Mouse (Mus musculus): ENCODE results near the gene Rab11a. TPM values are rescaled to one million over a fixed set of nuclear protein-coding genes. Genes with fewer than 3 reads are reported as not detected.

The Rab11a gene
- polyA plus RNA-seq, 1 experiment from 2014 or later = 408 TPM

DNA sequence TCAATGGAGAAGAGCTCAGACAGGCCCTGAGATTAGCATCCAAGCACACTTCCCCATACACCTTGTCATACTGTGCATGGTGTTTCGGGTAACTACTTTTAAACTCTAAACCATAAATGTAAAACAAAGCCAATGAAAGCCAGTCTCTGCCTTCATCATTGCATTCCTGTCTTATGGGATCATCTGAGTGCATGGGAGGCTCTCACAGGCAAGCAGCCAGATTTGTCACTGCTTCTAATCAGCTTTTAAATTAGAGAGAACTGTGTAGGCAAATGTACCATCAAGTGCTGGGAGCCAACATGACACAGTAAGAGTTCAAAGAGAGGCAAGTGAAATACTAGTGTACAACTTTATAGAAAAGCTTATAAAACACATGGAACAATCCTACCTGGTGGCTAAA lies 35.9 kb downstream of the Rab11a start:
- H3K9me3 ChIP-seq (ENCODE audit: control insufficient read depth, low read length) = no peaks in the 10 kb centered on the region
- peaks cover 14 to 32% of the 10 kb centered on the region in 2 experiments for H3K4me1 ChIP-seq (ENCODE audit: control insufficient read depth in 2 of 2, insufficient read depth in 2 of 2, low read length in 2 of 2)
- H3K9ac ChIP-seq (ENCODE audit: low read length) = no peak overlapping the region
- no peak overlapping the region for H3K4me3 ChIP-seq (ENCODE audit: control insufficient read depth in 1 of 2, insufficient read depth in 1 of 2, low read depth in 1 of 2, low read length in 2 of 2)
- H3K4me2 ChIP-seq (ENCODE audit: low read length) = no peak overlapping the region
- WGBS = 24% methylated on average over 1 of the region's 1 CpGs
- no peak for ATAC-seq (ENCODE audit: insufficient number of reproducible peaks, insufficient read depth, low FRiP score, low read depth)
- H3K27me3 ChIP-seq (ENCODE audit: control insufficient read depth, insufficient read depth, low read length) = no peaks in the 10 kb centered on the region
- peak overlapping the region; percentile 21 to 59; a peak in 3 of 4 replicates for H3K27ac ChIP-seq (replicated peaks in 1 of 2; ENCODE audit: control insufficient read depth in 1 of 2, insufficient read depth in 1 of 2, low read depth in 2 of 2, low read length in 2 of 2)
- H3K36me3 ChIP-seq (ENCODE audit: control insufficient read depth, insufficient read depth, low read length) = peaks cover 33% of the 10 kb centered on the region

DNA sequence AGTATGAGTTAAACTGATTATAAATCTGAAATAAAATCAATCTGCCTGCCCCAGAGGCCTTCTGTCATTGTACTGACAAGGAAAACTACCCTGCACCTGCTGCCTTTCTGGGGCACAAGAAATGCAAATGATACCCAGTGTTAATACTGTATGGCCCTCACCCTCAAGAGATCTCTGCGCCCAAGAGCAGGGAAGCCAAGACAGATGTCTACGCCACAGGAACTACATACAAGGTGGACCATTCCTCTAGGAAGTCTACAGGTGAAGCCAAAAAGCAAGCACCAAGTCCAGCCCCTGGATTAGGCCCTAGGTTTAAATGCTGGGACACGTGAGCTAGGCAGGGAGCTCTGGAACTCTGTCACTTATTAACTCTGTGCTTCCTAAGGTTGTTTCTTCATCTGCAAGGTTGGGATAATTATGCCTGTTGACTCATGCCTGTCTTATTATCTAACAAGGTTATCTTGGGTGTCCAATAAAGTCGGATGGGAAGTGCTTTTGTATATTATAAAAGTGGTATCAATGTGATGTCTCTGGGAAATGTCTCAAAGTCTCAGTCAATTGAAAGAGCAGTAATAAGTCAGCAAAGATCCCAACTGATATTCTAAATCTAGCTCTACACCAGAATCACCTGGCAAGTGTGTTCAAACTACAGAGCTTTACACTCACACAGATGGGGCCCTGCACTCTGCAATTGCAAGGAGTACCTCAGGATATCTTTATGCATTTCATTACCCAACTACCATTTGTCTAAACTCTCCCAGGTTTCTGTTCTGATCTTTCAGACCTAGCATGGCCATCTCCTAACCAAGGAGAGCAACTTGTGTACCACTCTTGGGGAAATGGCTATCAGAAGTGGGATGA lies 36.9 kb downstream of the Rab11a start:
- Histone ChIP-seq H3K9me3 (ENCODE audit: control insufficient read depth, low read length) (no peaks in the 10 kb centered on the region), H3K4me2 (ENCODE audit: low read length) (no peak overlapping the region), H3K4me1 (ENCODE audit: control insufficient read depth in 2 of 2, insufficient read depth in 2 of 2, low read length in 2 of 2) (peaks cover 14 to 32% of the 10 kb centered on the region in 2 experiments), H3K27me3 (ENCODE audit: control insufficient read depth, insufficient read depth, low read length) (no peaks in the 10 kb centered on the region), H3K27ac (replicated peaks in 1 of 2; ENCODE audit: control insufficient read depth in 1 of 2, insufficient read depth in 1 of 2, low read depth in 2 of 2, low read length in 2 of 2) (peak overlapping the region in 1 of 2 experiments; percentile 59; a peak in 1 of 4 replicates), H3K9ac (ENCODE audit: low read length) (no peak overlapping the region), H3K36me3 (ENCODE audit: control insufficient read depth, insufficient read depth, low read length) (peaks cover 24% of the 10 kb centered on the region), H3K4me3 (ENCODE audit: control insufficient read depth in 1 of 2, insufficient read depth in 1 of 2, low read depth in 1 of 2, low read length in 2 of 2) (no peak overlapping the region)
- WGBS = 85% methylated on average over 4 of the region's 4 CpGs
- ATAC-seq (ENCODE audit: insufficient number of reproducible peaks, insufficient read depth, low FRiP score, low read depth) = no peak

DNA sequence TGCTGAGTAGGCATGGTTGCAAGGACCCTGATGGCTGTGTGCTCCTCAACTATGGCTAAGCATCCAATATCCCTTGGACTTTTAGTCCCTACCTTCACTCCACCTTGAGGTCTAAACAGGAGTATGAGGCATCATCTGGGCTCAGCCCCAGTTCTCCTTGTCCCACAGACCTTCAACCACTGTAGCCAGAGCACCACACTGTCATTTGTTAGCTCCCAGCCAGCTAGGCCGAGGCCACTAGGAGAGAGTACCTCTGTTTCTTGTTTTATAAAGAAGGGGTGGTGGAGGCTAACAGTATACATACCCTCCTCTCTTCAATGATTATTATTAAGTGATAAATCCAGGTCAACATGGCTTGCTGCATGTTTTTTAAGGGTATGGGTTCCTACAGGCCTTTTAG lies 39.0 kb downstream of the Rab11a start:
- Histone ChIP-seq H3K9me3 (ENCODE audit: control insufficient read depth, low read length) (no peaks in the 10 kb centered on the region), H3K9ac (ENCODE audit: low read length) (no peak overlapping the region), H3K4me3 (ENCODE audit: control insufficient read depth in 1 of 2, insufficient read depth in 1 of 2, low read depth in 1 of 2, low read length in 2 of 2) (no peak overlapping the region), H3K27me3 (ENCODE audit: control insufficient read depth, insufficient read depth, low read length) (no peaks in the 10 kb centered on the region), H3K4me2 (ENCODE audit: low read length) (no peak overlapping the region), H3K36me3 (ENCODE audit: control insufficient read depth, insufficient read depth, low read length) (peaks cover 22% of the 10 kb centered on the region), H3K27ac (replicated peaks in 1 of 2; ENCODE audit: control insufficient read depth in 1 of 2, insufficient read depth in 1 of 2, low read depth in 2 of 2, low read length in 2 of 2) (no peak overlapping the region), H3K4me1 (ENCODE audit: control insufficient read depth in 2 of 2, insufficient read depth in 2 of 2, low read length in 2 of 2) (peaks cover 14 to 26% of the 10 kb centered on the region in 2 experiments)
- WGBS = 96% methylated on average over 1 of the region's 1 CpGs
- no peak for ATAC-seq (ENCODE audit: insufficient number of reproducible peaks, insufficient read depth, low FRiP score, low read depth)

DNA sequence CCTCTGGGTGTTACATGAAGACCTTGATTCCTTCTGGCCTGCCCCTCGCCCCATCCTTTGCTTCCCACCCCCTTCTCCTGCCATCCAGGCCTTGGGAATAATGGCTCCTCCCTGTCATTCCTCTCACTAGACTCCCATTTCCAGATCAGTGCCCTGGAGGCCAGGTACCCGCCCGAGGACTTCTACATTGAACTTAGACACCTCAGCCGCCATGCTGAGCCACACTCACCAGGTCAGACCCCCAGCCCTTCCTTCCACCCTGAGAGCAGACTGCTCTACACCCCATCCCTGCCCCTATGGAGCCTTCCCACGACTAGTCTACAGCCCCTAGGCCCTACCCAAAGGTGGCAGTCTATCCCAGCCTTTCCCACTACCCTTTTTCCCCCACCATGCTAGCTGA lies 39.9 kb downstream of the Rab11a start:
- peaks cover 10 to 17% of the 10 kb centered on the region in 2 experiments for H3K4me1 ChIP-seq (ENCODE audit: control insufficient read depth in 2 of 2, insufficient read depth in 2 of 2, low read length in 2 of 2)
- H3K27ac ChIP-seq (replicated peaks in 1 of 2; ENCODE audit: control insufficient read depth in 1 of 2, insufficient read depth in 1 of 2, low read depth in 2 of 2, low read length in 2 of 2) = no peak overlapping the region
- H3K9me3 ChIP-seq (ENCODE audit: control insufficient read depth, low read length) = no peaks in the 10 kb centered on the region
- WGBS = 91% methylated on average over 5 of the region's 5 CpGs
- no peaks in the 10 kb centered on the region for H3K27me3 ChIP-seq (ENCODE audit: control insufficient read depth, insufficient read depth, low read length)
- no peak overlapping the region for H3K9ac ChIP-seq (ENCODE audit: low read length)
- peaks cover 27% of the 10 kb centered on the region for H3K36me3 ChIP-seq (ENCODE audit: control insufficient read depth, insufficient read depth, low read length)
- no peak overlapping the region for H3K4me2 ChIP-seq (ENCODE audit: low read length)
- no peak overlapping the region for H3K4me3 ChIP-seq (ENCODE audit: control insufficient read depth in 1 of 2, insufficient read depth in 1 of 2, low read depth in 1 of 2, low read length in 2 of 2)
- ATAC-seq (ENCODE audit: insufficient number of reproducible peaks, insufficient read depth, low FRiP score, low read depth) = no peak

DNA sequence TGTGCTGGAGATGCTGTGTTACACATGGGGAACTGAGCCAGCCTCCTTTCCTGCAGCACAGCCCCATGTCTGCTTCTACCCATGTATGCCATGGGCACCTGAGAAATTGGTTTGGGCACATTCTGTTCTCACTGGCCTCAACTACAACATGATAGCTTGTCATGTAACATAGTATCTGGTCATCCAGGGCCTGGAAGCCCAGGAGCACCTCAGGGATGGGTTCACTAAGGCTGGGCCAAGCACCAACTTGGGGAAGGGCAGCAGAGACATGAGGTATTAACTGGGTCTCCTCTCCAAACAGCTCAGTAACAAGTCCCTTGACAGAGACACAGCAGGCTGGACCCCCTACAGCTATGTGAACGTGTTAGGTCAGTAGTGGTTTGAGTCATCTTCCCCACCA lies 40.6 kb downstream of the Rab11a start:
- peaks cover 27% of the 10 kb centered on the region for H3K36me3 ChIP-seq (ENCODE audit: control insufficient read depth, insufficient read depth, low read length)
- ATAC-seq (ENCODE audit: insufficient number of reproducible peaks, insufficient read depth, low FRiP score, low read depth) = no peak
- no peak overlapping the region for H3K9ac ChIP-seq (ENCODE audit: low read length)
- H3K4me1 ChIP-seq (ENCODE audit: control insufficient read depth in 2 of 2, insufficient read depth in 2 of 2, low read length in 2 of 2) = peaks cover 4 to 11% of the 10 kb centered on the region in 2 experiments; a peak in 3 of 4 replicates
- no peaks in the 10 kb centered on the region for H3K27me3 ChIP-seq (ENCODE audit: control insufficient read depth, insufficient read depth, low read length)
- WGBS = 55% methylated on average over 1 of the region's 1 CpGs
- H3K4me2 ChIP-seq (ENCODE audit: low read length) = no peak overlapping the region
- no peaks in the 10 kb centered on the region for H3K9me3 ChIP-seq (ENCODE audit: control insufficient read depth, low read length)
- H3K4me3 ChIP-seq (ENCODE audit: control insufficient read depth in 1 of 2, insufficient read depth in 1 of 2, low read depth in 1 of 2, low read length in 2 of 2) = no peak overlapping the region
- H3K27ac ChIP-seq (replicated peaks in 1 of 2; ENCODE audit: control insufficient read depth in 1 of 2, insufficient read depth in 1 of 2, low read depth in 2 of 2, low read length in 2 of 2) = no peak overlapping the region

DNA sequence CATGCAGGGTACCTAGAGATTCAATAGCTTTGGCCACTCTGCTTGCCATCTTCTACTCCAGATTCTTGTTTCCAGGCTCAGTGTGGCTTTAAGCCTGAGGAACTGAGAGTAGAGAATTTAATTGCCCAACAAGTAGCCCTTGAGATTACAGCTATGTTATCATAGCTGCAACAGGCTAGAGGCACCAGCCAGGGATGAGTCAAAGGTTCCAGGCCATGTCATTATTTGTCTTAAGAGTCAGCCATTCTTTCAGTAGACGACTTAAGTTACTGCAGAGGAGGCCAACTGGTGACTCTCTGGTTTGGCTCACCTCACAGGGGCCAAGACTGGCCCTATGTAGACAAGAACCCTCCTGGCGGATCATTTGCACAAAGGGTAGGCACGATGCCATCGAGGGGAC lies 41.2 kb downstream of the Rab11a start:
- H3K36me3 ChIP-seq (ENCODE audit: control insufficient read depth, insufficient read depth, low read length) = peaks cover 27% of the 10 kb centered on the region
- no peak overlapping the region for H3K9ac ChIP-seq (ENCODE audit: low read length)
- 67% methylated on average over 4 of the region's 4 CpGs for WGBS
- H3K4me1 ChIP-seq (ENCODE audit: control insufficient read depth in 2 of 2, insufficient read depth in 2 of 2, low read length in 2 of 2) = peaks cover 4 to 5% of the 10 kb centered on the region in 2 experiments; a peak in 3 of 4 replicates
- no peak overlapping the region for H3K4me3 ChIP-seq (ENCODE audit: control insufficient read depth in 1 of 2, insufficient read depth in 1 of 2, low read depth in 1 of 2, low read length in 2 of 2)
- no peaks in the 10 kb centered on the region for H3K27me3 ChIP-seq (ENCODE audit: control insufficient read depth, insufficient read depth, low read length)
- no peak for ATAC-seq (ENCODE audit: insufficient number of reproducible peaks, insufficient read depth, low FRiP score, low read depth)
- H3K4me2 ChIP-seq (ENCODE audit: low read length) = no peak overlapping the region
- no peak overlapping the region for H3K27ac ChIP-seq (replicated peaks in 1 of 2; ENCODE audit: control insufficient read depth in 1 of 2, insufficient read depth in 1 of 2, low read depth in 2 of 2, low read length in 2 of 2)
- no peaks in the 10 kb centered on the region for H3K9me3 ChIP-seq (ENCODE audit: control insufficient read depth, low read length)

DNA sequence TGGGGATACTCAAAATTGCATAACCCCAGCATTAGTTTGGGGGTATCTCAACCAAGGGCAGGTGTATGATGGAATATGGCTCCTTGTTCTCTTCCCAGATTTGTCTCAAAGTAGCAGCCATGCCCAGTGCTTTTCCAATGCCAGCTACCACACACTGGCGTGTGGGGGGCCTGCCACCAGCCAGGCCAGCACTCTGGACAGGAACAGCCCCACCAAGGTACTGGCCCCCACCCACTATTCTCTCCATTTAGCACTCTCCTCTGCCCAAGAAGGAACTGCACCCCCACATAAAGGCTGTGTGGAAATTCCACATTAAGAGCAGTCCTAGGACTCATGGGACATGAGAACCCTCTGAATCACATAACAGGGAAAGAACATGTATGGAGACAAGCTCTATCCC lies 42.3 kb downstream of the Rab11a start:
- H3K4me3 ChIP-seq (ENCODE audit: control insufficient read depth in 1 of 2, insufficient read depth in 1 of 2, low read depth in 1 of 2, low read length in 2 of 2) = no peak overlapping the region
- H3K4me2 ChIP-seq (ENCODE audit: low read length) = no peak overlapping the region
- H3K9me3 ChIP-seq (ENCODE audit: control insufficient read depth, low read length) = no peaks in the 10 kb centered on the region
- no peak overlapping the region for H3K9ac ChIP-seq (ENCODE audit: low read length)
- 90% methylated on average over 1 of the region's 1 CpGs for WGBS
- H3K27ac ChIP-seq (replicated peaks in 1 of 2; ENCODE audit: control insufficient read depth in 1 of 2, insufficient read depth in 1 of 2, low read depth in 2 of 2, low read length in 2 of 2) = no peak overlapping the region
- no peaks in the 10 kb centered on the region for H3K27me3 ChIP-seq (ENCODE audit: control insufficient read depth, insufficient read depth, low read length)
- H3K36me3 ChIP-seq (ENCODE audit: control insufficient read depth, insufficient read depth, low read length) = peaks cover 27% of the 10 kb centered on the region
- H3K4me1 ChIP-seq (ENCODE audit: control insufficient read depth in 2 of 2, insufficient read depth in 2 of 2, low read length in 2 of 2) = no peaks in the 10 kb centered on the region
- no peak for ATAC-seq (ENCODE audit: insufficient number of reproducible peaks, insufficient read depth, low FRiP score, low read depth)
